Mouse (Mus musculus) intestine, postnatal 0 days (tissue): ENCODE measurements at regions not wholly inside any gene's neighbourhood (a gene's known extent, or its start where the extent isn't known, plus 50 kb on each side); places are given as distances from the start of the nearest gene placed in this dataset.

ENCODE experiments used
- ATAC-seq: fragments of 200-750 bp; cut with Nextera tagmentation; 2 replicates; pipeline ENCODE4 v1.8.0; 2017; ENCODE audit warnings: mild to moderate bottlenecking, moderate TSS enrichment, moderate library complexity
- H3K27ac ChIP-seq: fragments of 300-500 bp; sonication (generic); 2 replicates; pipeline ENCODE4 v1.5.1; 2014; ENCODE audit warnings: mild to moderate bottlenecking, low read depth, low read length, moderate library complexity
- H3K27me3 ChIP-seq: fragments of 300-500 bp; sonication (generic); replicated peaks from 2 replicates; pipeline ENCODE4 v1.6.1; 2014; ENCODE audit warnings: low read length, mixed read lengths; ENCODE audit not compliant: control insufficient read depth, insufficient read depth
- H3K36me3 ChIP-seq: fragments of 300-500 bp; sonication (generic); 2 replicates; pipeline ENCODE4 v1.6.1; 2014; ENCODE audit warnings: mild to moderate bottlenecking, moderate library complexity; ENCODE audit not compliant: control insufficient read depth, insufficient read depth
- H3K4me1 ChIP-seq: fragments of 300-500 bp; sonication (generic); replicated peaks from 2 replicates; pipeline ENCODE4 v1.6.1; 2014; ENCODE audit warnings: antibody characterized with exemption, low read length, mixed read lengths; ENCODE audit not compliant: control insufficient read depth, insufficient read depth
- H3K4me2 ChIP-seq: fragments of 300-500 bp; sonication (generic); replicated peaks from 2 replicates; pipeline ENCODE4 v1.6.1; 2014; ENCODE audit warnings: low read depth, mild to moderate bottlenecking, moderate library complexity
- H3K4me3 ChIP-seq: fragments of 300-500 bp; sonication (generic); 2 replicates; pipeline ENCODE4 v1.5.1; 2014; ENCODE audit warnings: low read depth, low read length
- H3K9ac ChIP-seq: fragments of 300-500 bp; sonication (generic); 2 replicates; pipeline ENCODE4 v1.6.1; 2014; ENCODE audit warnings: mild to moderate bottlenecking, low read depth, low read length
- H3K9me3 ChIP-seq: fragments of 300-500 bp; sonication (generic); 2 replicates; pipeline ENCODE4 v1.6.1; 2016; ENCODE audit warnings: mixed run types; ENCODE audit not compliant: control insufficient read depth
- CTCF ChIP-seq: sonication (generic); IDR thresholded peaks from 2 replicates; pipeline ENCODE4 v1.5.1; 2016; ENCODE audit warnings: low read depth, mild to moderate bottlenecking, control low read depth, antibody characterized with exemption, moderate library complexity
- WGBS: fragments of 180-500 bp; shearing (Covaris S2); extraction: QIAGEN DNeasy Blood & Tissue Kit; methylation state at CpG from one replicate; pipeline ENCODE4 v1.1.7; 2014; 5-methylcytosine and 5-hydroxymethylcytosine counted together

GRCm38 (mm10) chr4:10315875-10316274, 558.4 kb upstream of the 2610301B20Rik start:
- Histone ChIP-seq H3K9me3 (no peaks in the 10 kb centered on the region), H3K36me3 (no peaks in the 10 kb centered on the region), H3K4me3 (no peak overlapping the region), H3K4me2 (no peak overlapping the region), H3K27me3 (no peaks in the 10 kb centered on the region), H3K9ac (no peak overlapping the region), H3K4me1 (no peaks in the 10 kb centered on the region), H3K27ac (no peak overlapping the region)
- TF ChIP-seq CTCF: no peak
- 44% methylated on average over 3 of the region's 3 CpGs for WGBS
- no peak for ATAC-seq

GRCm38 (mm10) chr4:10344147-10344546, 530.2 kb upstream of the 2610301B20Rik start:
- 57% methylated on average over 2 of the region's 2 CpGs for WGBS
- ATAC-seq: no peak

GRCm38 (mm10) chr4:10351876-10352627, 522.2 kb upstream of the 2610301B20Rik start:
- WGBS: 76% methylated on average over 4 of the region's 4 CpGs
- Histone ChIP-seq H3K4me1 (no peaks in the 10 kb centered on the region), H3K27me3 (no peaks in the 10 kb centered on the region), H3K9ac (no peak overlapping the region), H3K9me3 (no peaks in the 10 kb centered on the region), H3K36me3 (no peaks in the 10 kb centered on the region), H3K4me3 (no peak overlapping the region), H3K4me2 (no peak overlapping the region), H3K27ac (no peak overlapping the region)
- no peak for ATAC-seq
- TF ChIP-seq CTCF: no peak

More at GRCm38 (mm10) chr4:10344147-10344546, 530.2 kb upstream of the 2610301B20Rik start:
- Histone ChIP-seq H3K9ac (no peak overlapping the region), H3K27me3 (no peaks in the 10 kb centered on the region), H3K9me3 (no peaks in the 10 kb centered on the region), H3K36me3 (no peaks in the 10 kb centered on the region), H3K4me3 (no peak overlapping the region), H3K4me1 (no peaks in the 10 kb centered on the region), H3K4me2 (no peak overlapping the region), H3K27ac (no peak overlapping the region)
- TF ChIP-seq CTCF: no peak

- 60% methylated on average over 3 of the region's 3 CpGs for WGBS
- H3K4me3 ChIP-seq: no peak overlapping the region
- no peak overlapping the region for H3K4me2 ChIP-seq
- H3K9me3 ChIP-seq: no peaks in the 10 kb centered on the region
- no peak overlapping the region for H3K9ac ChIP-seq
- no peak for TF ChIP-seq CTCF
- no peak for ATAC-seq
- H3K4me1 ChIP-seq: no peaks in the 10 kb centered on the region
- H3K36me3 ChIP-seq: no peaks in the 10 kb centered on the region
- no peaks in the 10 kb centered on the region for H3K27me3 ChIP-seq
- no peak overlapping the region for H3K27ac ChIP-seq
Observed at GRCm38 (mm10) chr4:10357572-10357971, 516.7 kb upstream of the 2610301B20Rik start.

- 52% methylated on average over 2 of the region's 2 CpGs for WGBS
- Histone ChIP-seq H3K27ac (no peak overlapping the region), H3K36me3 (no peaks in the 10 kb centered on the region), H3K9me3 (no peaks in the 10 kb centered on the region), H3K4me1 (no peaks in the 10 kb centered on the region), H3K4me3 (no peak overlapping the region), H3K27me3 (no peaks in the 10 kb centered on the region), H3K9ac (no peak overlapping the region), H3K4me2 (no peak overlapping the region)
- no peak for ATAC-seq
- TF ChIP-seq CTCF: no peak
Observed at GRCm38 (mm10) chr4:10389790-10390189, 484.5 kb upstream of the 2610301B20Rik start.

- Histone ChIP-seq H3K4me1 (no peaks in the 10 kb centered on the region), H3K4me2 (no peak overlapping the region), H3K36me3 (no peaks in the 10 kb centered on the region), H3K9me3 (no peaks in the 10 kb centered on the region), H3K9ac (no peak overlapping the region), H3K27me3 (no peaks in the 10 kb centered on the region), H3K4me3 (no peak overlapping the region), H3K27ac (no peak overlapping the region)
- no peak for TF ChIP-seq CTCF
- no peak for ATAC-seq
Observed at GRCm38 (mm10) chr4:10397249-10397648, 477.0 kb upstream of the 2610301B20Rik start.

GRCm38 (mm10) chr4:10398075-10398474, 476.2 kb upstream of the 2610301B20Rik start:
- no peak for TF ChIP-seq CTCF
- WGBS: 91% methylated on average over 2 of the region's 2 CpGs
- Histone ChIP-seq H3K27me3 (no peaks in the 10 kb centered on the region), H3K9me3 (no peaks in the 10 kb centered on the region), H3K4me1 (no peaks in the 10 kb centered on the region), H3K4me2 (no peak overlapping the region), H3K36me3 (no peaks in the 10 kb centered on the region), H3K4me3 (no peak overlapping the region), H3K9ac (no peak overlapping the region), H3K27ac (no peak overlapping the region)
- no peak for ATAC-seq
